Mouse (Mus musculus): ENCODE data around the gene Prr9. TPM values are rescaled to one million over a fixed set of nuclear protein-coding genes. Genes with fewer than 3 reads are reported as not detected.

The Prr9 gene
- not detected for total RNA-seq (2021)
- long read RNA-seq, experiment 1, result 0 reads
- long read RNA-seq, experiment 2, result 0 reads

GRCm38 (mm10) chr3:92123847-92124246, at the start of gene Prr9:
Prr9 (minus strand) TSS chr3:92123947.
- intact Hi-C loops (cut with DNase I), result no loop called here
- no peak for DNase-seq (ENCODE audit: low spot score in 2 of 2)

DNA sequence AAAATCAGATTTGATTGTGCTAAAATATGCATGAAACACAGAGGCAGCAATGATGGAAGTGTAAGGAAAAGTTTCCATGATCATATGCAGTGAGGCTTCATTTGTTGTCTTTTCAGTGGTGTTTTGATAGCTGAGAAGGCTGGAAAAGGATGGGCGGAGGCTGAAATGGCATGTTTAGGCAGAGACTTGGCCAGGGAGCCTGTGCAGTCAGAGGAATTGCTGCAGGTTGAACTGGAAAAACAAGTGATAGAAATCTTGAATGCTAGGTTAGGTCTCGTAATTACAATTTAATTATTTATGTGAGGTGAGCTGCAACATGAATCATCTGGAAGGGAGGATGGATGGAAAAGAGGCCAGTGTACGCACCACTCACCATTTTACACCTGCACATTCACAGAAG, 46.1 kb upstream of the Prr9 start:
- intact Hi-C loops (cut with DNase I), result no loop called here
- no peak for DNase-seq (ENCODE audit: low spot score in 2 of 2)

- intact Hi-C loops (cut with DNase I), result loop anchor here (5.0 to 10.0 kb wide), 5 partner anchors 239 to 841 kb away; partner anchors contain the start of genes 2210017I01Rik and Lce3f
- DNase-seq (ENCODE audit: low spot score in 2 of 2), result peak; percentile 52 to 78
Measured at GRCm38 (mm10) chr3:92153322-92153721, 29.6 kb upstream of the Prr9 start.

DNA sequence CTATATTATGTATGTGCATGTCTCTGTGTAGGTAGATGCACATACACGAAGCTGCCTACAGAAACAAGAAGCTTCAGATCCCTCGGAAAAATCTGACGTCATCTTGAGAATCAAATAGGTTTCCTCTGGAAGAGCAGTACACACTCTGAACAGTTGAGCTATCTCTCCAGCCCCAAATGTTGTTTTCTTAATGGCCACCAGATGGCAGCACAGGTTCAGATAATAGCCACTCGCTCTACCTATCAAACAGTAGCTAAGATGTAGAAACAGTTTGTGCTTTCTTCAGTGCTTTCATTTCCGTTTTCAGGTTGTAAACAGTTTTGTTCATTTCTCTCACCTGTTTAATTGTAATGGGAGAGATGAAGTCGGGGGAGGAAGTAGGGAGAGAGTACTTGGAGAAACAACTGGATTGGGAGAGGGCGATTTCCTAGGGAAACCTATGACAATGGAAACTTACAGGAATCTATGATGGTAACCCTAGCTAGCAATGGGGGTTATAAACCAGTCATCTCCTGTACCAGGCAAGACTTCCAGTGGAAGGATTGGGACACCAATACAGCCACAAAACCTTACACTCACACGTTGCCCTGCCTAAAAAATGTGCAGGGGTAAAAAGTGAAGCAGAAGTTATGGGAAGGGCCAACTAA, 27.0 kb upstream of the Prr9 start:
- peak; percentile 76 to 80 for DNase-seq (ENCODE audit: low spot score in 2 of 2)
- intact Hi-C loops (cut with DNase I), result loop anchor here (5.0 to 10.0 kb wide), 5 partner anchors 242 to 844 kb away; partner anchors contain the start of genes 2210017I01Rik and Lce3f

GRCm38 (mm10) chr3:92147913-92148312, 24.2 kb upstream of the Prr9 start:
- intact Hi-C loops (cut with DNase I), result no loop called here
- no peak for DNase-seq (ENCODE audit: low spot score in 2 of 2)

DNA sequence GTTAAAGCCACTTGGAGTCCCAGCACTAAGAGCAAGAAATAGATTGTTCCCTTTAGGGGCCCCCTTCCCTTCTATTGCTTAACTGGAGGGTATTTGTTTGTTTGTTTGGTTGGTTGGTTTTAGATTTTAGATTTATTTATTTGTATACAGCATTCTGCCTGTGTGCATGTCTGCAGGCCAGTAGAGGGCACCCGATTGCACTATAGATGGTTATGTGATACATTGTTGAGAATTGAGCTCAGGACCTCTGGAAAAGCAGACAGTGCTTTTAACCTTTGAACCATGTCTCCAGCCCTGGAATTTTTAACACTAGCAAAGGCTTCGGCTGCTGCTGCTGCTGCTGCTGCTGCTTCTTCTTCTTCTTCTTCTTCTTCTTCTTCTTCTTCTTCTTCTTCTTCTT, 23.7 kb upstream of the Prr9 start:
- DNase-seq (ENCODE audit: low spot score in 2 of 2), result no peak
- intact Hi-C loops (cut with DNase I), result no loop called here

DNA sequence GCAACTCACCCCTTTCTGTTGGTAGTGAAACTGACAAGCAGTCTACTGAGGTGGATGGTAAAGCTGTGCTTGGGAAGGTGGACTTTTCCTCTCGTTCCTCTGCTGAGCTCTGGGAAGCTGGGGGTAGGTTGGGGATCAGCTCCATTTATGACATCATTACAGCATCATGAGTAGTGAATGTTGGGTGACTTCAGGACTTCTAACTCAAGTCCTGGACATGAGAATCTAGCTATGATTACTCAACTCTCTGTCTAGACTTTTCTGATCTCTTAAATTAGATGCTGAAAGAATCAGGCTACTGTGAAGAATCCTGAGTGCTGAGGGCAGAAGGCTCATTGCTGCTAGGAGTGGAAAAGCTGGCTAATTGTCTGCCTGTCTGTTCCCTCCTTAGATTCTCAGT, 18.9 kb upstream of the Prr9 start, which contains the start of gene Lelp1:
TSS of gene Lelp1 (minus strand) at position 101 of the 400 bp plus-strand sequence.
- DNase-seq (ENCODE audit: low spot score in 2 of 2), result no peak
- intact Hi-C loops (cut with DNase I), result no loop called here

DNA sequence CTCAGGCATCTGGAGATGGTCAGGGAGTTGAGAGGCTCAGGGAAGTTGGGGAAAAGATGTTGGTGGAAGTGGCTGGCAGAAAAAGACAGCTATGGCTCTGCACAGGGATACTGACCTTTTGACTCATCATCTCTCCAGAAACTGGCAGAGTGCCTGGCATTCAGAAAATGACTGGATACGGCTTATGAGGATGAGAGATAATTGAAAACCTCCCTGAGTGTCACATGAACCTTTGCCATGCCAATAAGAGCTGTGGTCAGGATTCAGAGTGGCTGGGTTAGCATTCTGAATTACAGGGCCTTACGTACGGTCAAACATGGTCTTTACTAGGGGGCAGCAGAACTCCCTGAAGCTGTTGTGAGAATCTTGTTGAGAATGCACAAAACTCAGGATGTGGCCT, 2.8 kb downstream of the Prr9 start:
- intact Hi-C loops (cut with DNase I), result no loop called here
- no peak for DNase-seq (ENCODE audit: low spot score in 2 of 2)

DNA sequence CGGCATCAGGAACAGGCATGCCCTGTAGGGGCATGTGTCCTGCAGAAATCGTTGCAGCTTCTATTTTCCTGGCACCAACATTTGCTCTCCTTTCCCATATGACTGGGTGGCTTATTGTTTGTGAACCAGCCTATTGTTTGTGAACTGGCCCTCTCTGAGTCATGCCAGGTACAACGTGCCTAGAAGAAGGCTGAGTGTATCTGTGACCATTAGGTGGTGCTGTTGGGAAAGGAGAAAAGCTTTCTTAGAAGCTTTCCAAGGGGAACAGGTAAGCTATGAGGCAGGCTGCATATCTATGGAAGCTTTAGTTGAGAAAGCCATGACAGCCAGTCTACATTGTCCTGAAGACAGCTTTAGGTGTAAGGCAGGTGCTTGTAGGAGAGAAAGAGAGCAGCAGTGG, 5.8 kb downstream of the Prr9 start:
- intact Hi-C loops (cut with DNase I), result no loop called here
- peak; percentile 10 to 15 for DNase-seq (ENCODE audit: low spot score in 2 of 2)

DNA sequence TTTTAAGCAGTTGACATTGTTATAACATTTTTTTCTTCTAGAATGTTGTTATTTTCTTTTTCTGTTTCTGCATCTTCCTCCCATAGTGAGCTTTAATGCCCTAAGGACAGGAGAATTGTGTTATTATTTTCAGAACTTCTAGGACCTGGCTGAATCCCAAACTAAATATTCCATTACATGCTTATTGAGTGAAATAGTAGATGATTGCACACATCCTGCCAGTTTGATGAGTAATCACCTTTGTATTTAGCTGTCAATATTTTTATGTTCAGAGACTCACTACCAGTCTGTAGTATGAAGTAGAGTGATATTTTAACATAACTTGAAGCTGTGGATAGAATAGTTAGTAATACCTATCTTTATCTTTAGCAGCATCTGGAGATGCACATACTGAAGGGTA, 12.2 kb downstream of the Prr9 start:
- intact Hi-C loops (cut with DNase I), result no loop called here
- DNase-seq (ENCODE audit: low spot score in 2 of 2), result no peak

DNA sequence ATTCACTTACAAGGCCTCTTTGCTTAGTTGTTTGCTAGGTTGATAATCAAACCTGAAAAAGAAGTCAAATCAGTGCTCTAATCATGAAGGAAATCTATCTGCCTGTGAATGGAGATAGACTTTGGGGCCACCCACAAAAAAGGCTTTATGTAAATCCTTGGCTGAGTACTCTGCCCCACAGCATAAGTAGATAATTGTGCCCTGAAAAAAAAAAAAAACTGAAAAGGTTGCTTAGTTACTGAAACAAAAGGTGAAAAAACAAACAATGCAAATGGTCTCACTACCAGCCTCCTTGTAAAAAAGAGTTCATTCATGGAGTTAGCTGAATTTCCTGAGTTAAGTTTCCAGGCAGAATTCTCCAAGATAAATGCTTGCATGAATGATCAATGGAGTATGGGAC, 13.0 kb downstream of the Prr9 start:
- intact Hi-C loops (cut with DNase I), result no loop called here
- DNase-seq (ENCODE audit: low spot score in 2 of 2), result no peak

- peak; percentile 26 to 50 for DNase-seq (ENCODE audit: low spot score in 2 of 2)
- intact Hi-C loops (cut with DNase I), result loop anchor here (1.0 kb wide), 1 partner anchor 56 kb away; no protein-coding TSS in a partner anchor
Measured at GRCm38 (mm10) chr3:92106582-92106981, 17.2 kb downstream of the Prr9 start.

GRCm38 (mm10) chr3:92083042-92083441, 40.7 kb downstream of the Prr9 start, which contains the start of gene Lor:
Lor (minus strand) TSS chr3:92083142.
- no peak for DNase-seq (ENCODE audit: low spot score in 2 of 2)
- intact Hi-C loops (cut with DNase I), result no loop called here

- intact Hi-C loops (cut with DNase I), result no loop called here
Measured at GRCm38 (mm10) chr3:92081285-92081931, 42.3 kb downstream of the Prr9 start.

DNA sequence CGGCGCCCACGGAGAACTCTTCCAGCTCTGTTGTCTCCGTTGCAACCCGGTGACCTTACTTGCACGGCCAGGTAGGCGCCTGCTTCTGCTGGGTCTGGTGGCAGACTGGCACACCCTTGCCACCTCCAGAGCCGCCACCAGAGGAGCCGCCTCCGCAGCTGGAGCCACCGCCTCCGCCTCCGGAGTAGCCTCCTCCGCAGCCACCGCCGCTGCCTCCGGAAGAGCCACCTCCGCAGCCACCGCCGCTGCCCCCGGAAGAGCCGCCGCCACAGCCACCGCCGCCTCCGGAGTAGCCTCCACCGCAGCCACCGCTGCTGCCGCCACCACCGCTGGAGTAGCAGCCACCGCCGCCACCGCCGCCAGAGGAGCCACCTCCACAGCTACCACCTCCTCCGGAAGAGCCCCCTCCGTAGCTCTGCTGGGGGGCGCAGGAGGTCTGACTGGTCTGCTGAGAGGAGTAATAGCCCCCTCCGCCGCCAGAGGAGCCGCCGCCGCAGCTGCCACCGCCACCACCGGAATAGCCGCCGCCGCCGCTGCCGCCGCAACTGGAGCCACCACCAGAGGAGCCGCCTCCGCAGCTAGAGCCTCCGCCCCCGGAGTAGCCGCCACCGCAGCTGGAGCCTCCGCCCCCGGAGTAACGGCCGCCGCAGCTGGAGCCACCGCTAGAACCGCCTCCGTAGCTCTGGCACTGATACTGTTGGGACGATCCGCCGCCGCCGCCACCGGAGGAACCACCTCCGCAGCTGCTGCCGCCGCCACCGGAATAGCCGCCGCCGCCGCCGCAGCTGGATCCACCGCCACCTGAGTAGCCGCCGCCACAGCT, 43.1 kb downstream of the Prr9 start:
- peak; percentile 65 to 69 for DNase-seq (ENCODE audit: low spot score in 2 of 2)
- intact Hi-C loops (cut with DNase I), result no loop called here

More at GRCm38 (mm10) chr3:92081285-92081931, 42.3 kb downstream of the Prr9 start:
- DNase-seq (ENCODE audit: low spot score in 2 of 2), result peak in 1 of 2 experiments; percentile 29

Other genes starting within 250 kb of the Prr9 start
- gene Pglyrp3, start 109.4 kb downstream of the Prr9 start, total RNA-seq (2021), result not detected
- 1 to 10 TPM; 3.1 to 3.7 TPM for gene Lor, start 40.8 kb downstream of the Prr9 start, total RNA-seq (2021)
- not detected for gene Lelp1, start 18.8 kb upstream of the Prr9 start, total RNA-seq (2021)
- not detected for gene Sprr2a1, start 91.9 kb upstream of the Prr9 start, total RNA-seq (2021)
- not detected for gene Sprr2a2, start 92.0 kb upstream of the Prr9 start, total RNA-seq (2021)
- not detected for gene Sprr2a3, start 161.5 kb upstream of the Prr9 start, total RNA-seq (2021)
- gene Sprr2b, start 192.7 kb upstream of the Prr9 start, total RNA-seq (2021), result not detected
- not detected for gene Sprr2d, start 215.2 kb upstream of the Prr9 start, total RNA-seq (2021)
- not detected for gene Sprr2e, start 228.2 kb upstream of the Prr9 start, total RNA-seq (2021)
- not detected for gene Sprr2f, start 241.2 kb upstream of the Prr9 start, total RNA-seq (2021)

All from left cerebral cortex, postnatal 14 days (tissue).